ENCODE assay signal across 14 mouse cellular contexts in genomic region chr12:70739316-70739715, GRCm38 (mm10).
DNase-seq lines count a peak whose midpoint lies in the region.
"Had no signal": no experiment of that assay in that cellular context is flagged by ENCODE, and none has a peak within 500 bp of the region (broad histone marks: within the 10 kb centered on the region; RNA-seq: fewer than 3 reads in every experiment).

No protein-coding gene starts in this region.

- DNase-seq in adrenal gland, adult 8-10 months: peak; percentile 48
- DNase-seq in adrenal gland, adult 18-20 months (ENCODE audit: low spot score in 2 of 2): no peak
- peak; percentile 37 for DNase-seq in adrenal gland, postnatal 14 days
- peak; percentile 40 for DNase-seq in fat pad, adult 2 months (ENCODE audit: extremely low read depth, low read depth, low spot score)
- DNase-seq in kidney, adult 11 months: no peak
- no peak for DNase-seq in spleen, postnatal 36 days (ENCODE audit: low spot score in 2 of 2)
- DNase-seq: cerebellum, adult 11 months; cerebellum, adult 2 months; cerebellum, postnatal 10 days; forebrain, postnatal 0 days; gastrocnemius, postnatal 25 days; heart, postnatal 10 days; heart, postnatal 36 days; kidney, adult 18-20 months had no signal

Comparison
In these comparisons a context has a peak if more than half of its experiments do, and no peak if none do; other contexts are left out.
1. DNase-seq: peak in adrenal gland, adult 8-10 months (single experiment), adrenal gland, postnatal 14 days (single experiment) and fat pad, adult 2 months (single experiment); none in adrenal gland, adult 18-20 months (0 of 2), kidney, adult 11 months (single experiment) and spleen, postnatal 36 days (0 of 2).